Mouse (Mus musculus) C2C12 (cell line): Measurements from ENCODE around the gene Carhsp1. TPM values are rescaled to one million over a fixed set of nuclear protein-coding genes. Genes with fewer than 3 reads are reported as not detected.
A peak's percentile ranks its signal among the peaks of the same experiment; 100 is the strongest.

Source experiments
- H3K27me3 ChIP-seq: one replicate; pipeline ENCODE4 v1.6.1; 2011; ENCODE audit not compliant: control insufficient read depth, insufficient read depth, insufficient read length
- H3K36me3 ChIP-seq: one replicate; pipeline ENCODE4 v1.6.1; 2011; ENCODE audit not compliant: control insufficient read depth, insufficient read depth
- H3K4me3 ChIP-seq: one replicate; pipeline ENCODE4 v1.5.1; 2011; ENCODE audit warnings: mild to moderate bottlenecking, control low read depth; ENCODE audit not compliant: poor library complexity, insufficient read depth, severe bottlenecking
- H3K79me2 ChIP-seq: one replicate; pipeline ENCODE4 v1.6.1; 2011; ENCODE audit not compliant: control insufficient read depth, insufficient read depth
- H3K79me3 ChIP-seq: one replicate; pipeline ENCODE4 v1.6.1; 2011; ENCODE audit warnings: low read depth, control low read depth
- H3ac ChIP-seq: one replicate; pipeline ENCODE3; 2011; ENCODE audit warnings: low read depth; ENCODE audit not compliant: control insufficient read depth, insufficient read length
- CEBPB ChIP-seq: IDR thresholded peaks from one replicate; pipeline ENCODE4 v1.6.1; 2011; ENCODE audit warnings: low read depth, mild to moderate bottlenecking, control low read depth, moderate library complexity
- CTCF ChIP-seq: IDR thresholded peaks from one replicate; pipeline ENCODE4 v1.5.1; 2011; ENCODE audit not compliant: control insufficient read depth, insufficient read depth, insufficient read length
- FOSL1 ChIP-seq: IDR thresholded peaks from one replicate; pipeline ENCODE4 v1.8.0; 2011; ENCODE audit warnings: mild to moderate bottlenecking, low read length; ENCODE audit not compliant: poor library complexity, insufficient read depth, severe bottlenecking
- MAX ChIP-seq: IDR thresholded peaks from one replicate; pipeline ENCODE4 v1.6.1; 2011; ENCODE audit warnings: mild to moderate bottlenecking, control low read depth
- MYOD1 ChIP-seq: IDR thresholded peaks from one replicate; pipeline ENCODE4 v1.6.1; 2011; ENCODE audit warnings: low read depth; ENCODE audit not compliant: control insufficient read depth, insufficient read length
- MYOG ChIP-seq: IDR thresholded peaks from one replicate; pipeline ENCODE4 v1.6.1; 2011; ENCODE audit not compliant: control insufficient read depth, insufficient read length; ENCODE audit errors: extremely low read depth
- USF1 ChIP-seq: IDR thresholded peaks from one replicate; pipeline ENCODE4 v1.6.1; 2011; ENCODE audit warnings: low read depth, mild to moderate bottlenecking, control low read depth, moderate library complexity
- polyA plus RNA-seq: library from polyadenylated mRNA; unstranded; fragments of >200 nt; fragmentation: generic; extraction: Trizol; gene quantifications from one replicate; pipeline ENCODE4 v1.2.1, GENCODE M21; 2012; ENCODE audit warnings: missing spikeins

The Carhsp1 gene
- polyA plus RNA-seq, 1 experiment, result 94.2 TPM

DNA sequence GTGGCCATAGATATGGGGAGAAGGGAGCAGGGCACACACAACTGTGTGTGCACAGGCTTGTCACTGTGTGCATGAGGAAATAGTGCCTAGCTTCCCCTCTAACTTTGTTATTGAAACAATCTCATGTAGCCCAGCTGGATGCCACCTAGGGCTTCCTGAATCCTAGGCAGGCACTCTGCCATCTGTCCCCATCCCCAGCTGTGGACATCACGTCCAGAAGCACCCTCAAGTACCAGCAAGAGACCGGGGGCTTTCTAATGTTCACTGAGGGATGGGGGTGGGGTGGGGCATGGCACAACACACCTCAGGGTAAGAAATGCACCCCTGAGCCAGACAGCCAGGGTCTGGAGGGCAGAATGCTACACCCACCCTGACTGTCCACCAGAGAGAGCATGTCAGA lies 3.6 kb downstream of the Carhsp1 start:
- TF ChIP-seq MYOG (no peak), CEBPB (no peak), USF1 (no peak), CTCF (no peak), MYOD1 (no peak), FOSL1 (no peak)
- Histone ChIP-seq H3K27me3 (no peaks in the 10 kb centered on the region), H3ac (no peak overlapping the region), H3K79me3 (peaks cover 68% of the 10 kb centered on the region), H3K36me3 (peaks cover 24% of the 10 kb centered on the region), H3K79me2 (peaks cover 80% of the 10 kb centered on the region), H3K4me3 (no peak overlapping the region)

DNA sequence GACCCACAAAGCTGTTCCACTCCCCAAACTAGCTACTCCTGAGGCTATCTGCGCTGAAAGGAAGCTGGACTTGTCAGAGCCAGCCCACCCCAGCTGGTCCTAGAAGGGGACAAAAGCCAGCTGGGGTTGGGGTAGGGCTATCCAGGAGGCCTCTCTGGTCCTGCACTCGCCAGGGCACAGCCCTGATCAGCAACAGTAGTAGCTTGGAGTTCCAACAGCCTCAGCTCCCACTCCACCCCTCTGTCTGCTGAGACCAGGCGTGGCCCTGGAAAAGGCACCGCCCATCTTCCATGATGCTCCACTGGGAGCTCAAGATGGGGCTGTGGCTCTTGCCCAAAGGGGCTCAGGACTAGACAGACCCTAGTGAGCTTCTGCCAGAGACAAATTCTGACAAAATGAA lies 4.1 kb downstream of the Carhsp1 start:
- Histone ChIP-seq H3K79me3 (peaks cover 70% of the 10 kb centered on the region), H3K36me3 (peaks cover 28% of the 10 kb centered on the region), H3ac (peak overlapping the region; percentile 4), H3K79me2 (peaks cover 84% of the 10 kb centered on the region), H3K4me3 (no peak overlapping the region), H3K27me3 (no peaks in the 10 kb centered on the region)
- TF ChIP-seq USF1, result no peak
- no peak for TF ChIP-seq CEBPB
- TF ChIP-seq FOSL1, result no peak
- TF ChIP-seq MYOG, result no peak
- no peak for TF ChIP-seq CTCF
- TF ChIP-seq MYOD1, result no peak
- no peak for TF ChIP-seq MAX

DNA sequence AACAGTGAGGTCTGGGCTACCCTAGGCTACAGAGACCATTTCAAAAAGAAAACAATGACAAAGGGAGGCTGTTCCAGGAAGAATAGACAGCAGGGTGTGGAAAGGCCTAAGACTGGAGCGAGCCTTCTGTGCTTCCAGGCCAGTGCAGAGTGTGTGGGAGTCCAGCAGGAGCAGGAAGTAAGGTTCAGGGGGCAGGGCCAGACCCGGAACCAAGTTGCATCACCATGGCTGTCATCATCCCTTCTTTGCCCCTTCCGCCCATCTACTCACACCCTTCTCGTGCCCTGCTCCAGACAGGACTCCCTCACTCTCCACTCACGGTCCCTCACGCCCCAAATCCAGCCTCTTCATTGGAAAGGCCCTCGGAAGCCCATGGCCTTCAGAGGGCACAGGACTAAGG lies 4.7 kb downstream of the Carhsp1 start:
- H3K27me3 ChIP-seq, result no peaks in the 10 kb centered on the region
- H3ac ChIP-seq, result peak overlapping the region; percentile 27
- no peak overlapping the region for H3K4me3 ChIP-seq
- peaks cover 84% of the 10 kb centered on the region for H3K79me2 ChIP-seq
- H3K36me3 ChIP-seq, result peaks cover 34% of the 10 kb centered on the region
- H3K79me3 ChIP-seq, result peaks cover 70% of the 10 kb centered on the region
- TF ChIP-seq CEBPB (peak; percentile 78), FOSL1 (no peak), MAX (no peak), USF1 (no peak), MYOG (no peak), CTCF (no peak), MYOD1 (no peak)

DNA sequence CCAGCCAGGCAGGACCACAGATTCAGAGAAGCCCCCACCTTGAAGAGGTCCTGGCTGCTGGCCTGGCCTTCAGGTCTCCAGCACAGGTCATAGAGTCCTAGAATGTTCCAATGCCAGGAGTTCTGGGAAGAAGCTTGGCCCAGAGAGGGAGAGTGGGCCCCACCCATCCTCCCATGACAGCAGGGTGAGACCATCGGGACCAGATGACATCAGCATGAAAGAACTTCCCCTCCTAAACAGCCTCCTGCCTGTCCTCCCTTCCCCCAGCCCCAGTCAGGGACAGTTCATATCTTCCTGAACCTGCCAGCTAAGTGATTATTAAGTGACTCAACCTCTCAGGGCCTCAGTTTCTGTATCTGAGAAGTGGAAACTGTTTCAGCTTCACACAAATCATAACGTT lies 5.5 kb downstream of the Carhsp1 start:
- peaks cover 40% of the 10 kb centered on the region for H3K36me3 ChIP-seq

DNA sequence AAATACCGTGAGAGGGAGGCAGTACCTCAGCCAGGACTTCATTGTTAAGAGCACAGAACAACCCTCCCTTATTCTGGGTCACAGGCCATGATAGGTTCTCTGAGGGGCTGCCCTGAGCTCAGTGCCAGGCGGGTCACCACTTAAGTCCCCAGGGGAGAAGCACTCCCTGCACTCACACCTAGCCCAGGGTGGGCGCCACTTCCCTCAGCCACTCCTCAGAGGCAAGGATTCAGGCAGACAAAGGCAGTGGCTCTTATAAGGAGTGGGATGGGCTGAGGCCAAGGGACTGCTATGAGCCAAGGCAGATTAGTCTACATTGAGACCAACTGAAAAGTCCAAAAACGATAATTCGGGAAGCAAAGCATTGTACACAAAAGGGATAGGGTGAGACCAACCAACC lies 6.6 kb downstream of the Carhsp1 start:
- Histone ChIP-seq H3K36me3 (peaks cover 47% of the 10 kb centered on the region), H3K79me2 (peaks cover 74% of the 10 kb centered on the region)

More for the DNA sequence above, 5.5 kb downstream of the Carhsp1 start:
- Histone ChIP-seq H3ac (no peak overlapping the region), H3K27me3 (no peaks in the 10 kb centered on the region), H3K4me3 (no peak overlapping the region), H3K79me3 (peaks cover 70% of the 10 kb centered on the region), H3K79me2 (peaks cover 84% of the 10 kb centered on the region)
- no peak for TF ChIP-seq MYOD1
- TF ChIP-seq FOSL1, result no peak

DNA sequence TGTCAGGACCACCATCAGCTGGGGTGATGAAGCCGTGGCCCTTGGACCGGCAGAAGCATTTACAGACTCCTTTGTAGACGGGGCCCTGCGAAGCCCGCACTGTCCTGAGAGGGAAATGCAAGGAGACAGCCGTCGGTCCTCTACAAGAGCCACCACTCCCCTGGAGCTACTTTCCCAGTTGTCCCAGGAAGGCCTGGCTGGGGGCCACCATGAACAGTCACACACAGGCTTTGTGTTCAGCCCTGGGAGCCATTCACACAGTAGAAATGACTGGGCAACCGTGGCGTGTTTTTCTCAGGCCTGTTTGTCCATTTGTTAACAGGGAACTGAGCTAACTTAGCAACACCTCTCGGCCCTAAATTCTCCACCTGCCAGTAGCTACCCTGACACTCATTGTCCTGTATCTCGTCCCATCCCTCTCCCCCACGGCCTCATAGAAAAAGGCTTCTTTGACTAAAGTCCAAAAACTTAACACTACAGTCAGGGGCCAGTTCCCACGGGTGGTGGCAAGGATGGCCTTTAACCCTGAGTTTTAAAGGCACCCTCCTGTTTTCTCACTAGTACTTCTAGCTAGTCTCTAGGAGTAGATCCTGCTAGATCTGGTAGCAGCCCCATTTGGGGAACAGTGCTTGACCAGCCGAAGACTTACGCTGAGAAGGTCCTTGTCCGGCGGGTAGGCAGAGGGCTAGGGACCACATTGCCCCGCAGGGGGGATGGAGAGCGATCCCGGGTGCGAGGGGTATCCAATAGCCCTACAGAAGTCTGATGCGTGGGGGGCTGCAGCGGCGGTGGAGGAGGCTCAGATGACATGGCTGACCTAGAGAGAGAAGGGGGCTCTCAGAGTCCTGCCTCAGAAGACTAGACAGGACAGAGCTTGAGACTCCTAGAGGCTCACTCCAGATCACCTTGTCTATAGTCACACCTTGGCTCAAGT lies 8.1 kb downstream of the Carhsp1 start:
- Histone ChIP-seq H3K36me3 (peaks cover 53% of the 10 kb centered on the region), H3K27me3 (no peaks in the 10 kb centered on the region), H3K79me2 (peaks cover 59% of the 10 kb centered on the region), H3K4me3 (no peak overlapping the region), H3K79me3 (peaks cover 47% of the 10 kb centered on the region), H3ac (no peak overlapping the region)
- TF ChIP-seq CTCF, result no peak
- TF ChIP-seq MYOG, result no peak
- TF ChIP-seq CEBPB, result no peak
- no peak for TF ChIP-seq FOSL1
- no peak for TF ChIP-seq MAX
- no peak for TF ChIP-seq USF1
- TF ChIP-seq MYOD1, result no peak

More for the DNA sequence above, 6.6 kb downstream of the Carhsp1 start:
- Histone ChIP-seq H3K4me3 (no peak overlapping the region), H3K79me3 (peaks cover 60% of the 10 kb centered on the region), H3ac (no peak overlapping the region), H3K27me3 (no peaks in the 10 kb centered on the region)
- TF ChIP-seq MAX, result no peak
- TF ChIP-seq CEBPB, result no peak
- TF ChIP-seq USF1, result no peak
